Mouse (Mus musculus): ENCODE data around the gene Ric1. TPM values are rescaled to one million over a fixed set of nuclear protein-coding genes. Genes with fewer than 3 reads are reported as not detected.
A peak's percentile ranks its signal among the peaks of the same experiment; 100 is the strongest.

The Ric1 gene
- 31.9 and 32.1 TPM in 2 replicates for polyA plus RNA-seq (2012; rRNA removed)

DNA sequence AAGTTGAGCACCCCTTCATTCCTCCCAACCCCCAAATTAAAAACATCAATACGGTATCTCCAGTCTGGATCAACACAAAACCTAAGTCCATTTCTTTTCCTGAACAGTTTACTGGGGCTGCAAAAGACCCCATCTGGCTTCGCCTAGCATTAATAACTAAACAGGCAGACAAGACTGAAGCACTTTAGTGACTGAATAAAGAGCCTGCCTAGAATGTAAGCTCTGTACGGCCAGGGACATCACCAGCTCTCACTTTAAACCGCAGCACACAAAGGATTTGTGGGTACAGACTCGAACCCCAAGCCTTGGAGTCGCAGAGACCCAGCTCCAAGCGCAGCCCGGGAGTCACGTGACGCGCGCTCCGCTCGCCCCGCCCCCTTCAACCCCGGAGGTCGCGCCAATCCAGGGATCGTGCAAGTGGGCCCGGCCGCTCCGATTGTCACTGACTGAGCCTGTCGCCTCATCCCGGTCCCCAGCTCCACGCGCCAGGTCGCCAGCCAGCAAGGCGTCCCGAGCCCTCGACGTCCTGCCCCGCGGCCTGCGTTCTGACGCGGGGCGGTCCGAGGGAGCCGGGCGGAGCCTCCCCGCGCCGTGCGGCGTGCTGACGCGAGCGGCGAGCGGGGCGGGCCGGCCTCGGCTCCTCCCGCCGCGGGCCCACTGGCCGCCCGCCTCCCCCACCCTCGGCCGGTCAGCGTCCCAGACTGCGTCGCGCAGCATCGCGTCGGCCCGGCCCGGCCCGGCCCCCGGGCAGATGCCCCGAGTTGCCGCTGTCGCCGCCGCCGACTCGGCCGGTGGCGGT, at the start of gene Ric1:
TSS of gene Ric1 (plus strand) at position 646 of the 799 bp plus-strand sequence.
- DNase-seq (ENCODE audit: extremely low spot score in 1 of 2, low spot score in 1 of 2) = peak; percentile 59 to 80

DNA sequence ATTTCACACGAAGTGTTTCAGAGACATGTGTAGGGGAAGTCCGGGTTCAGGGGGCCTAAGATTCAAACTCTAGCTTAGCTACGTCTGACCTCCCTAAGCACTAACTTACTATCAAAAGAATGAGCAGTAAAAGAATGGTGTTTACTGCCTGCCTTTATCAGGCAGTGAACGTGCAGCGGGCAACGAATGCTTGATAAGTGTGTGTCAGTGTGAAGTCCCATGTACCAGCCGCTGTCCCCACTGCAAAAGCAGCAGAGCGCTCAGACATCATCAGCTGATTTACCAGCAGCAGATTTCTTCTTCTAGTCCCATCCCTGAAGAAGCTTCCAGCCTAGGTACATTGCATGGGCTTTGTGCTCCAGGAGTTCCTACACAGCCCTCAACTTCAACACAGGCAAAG, 49.7 kb upstream of the Ric1 start:
- no peak for DNase-seq (ENCODE audit: extremely low spot score in 1 of 2, low spot score in 1 of 2)

DNA sequence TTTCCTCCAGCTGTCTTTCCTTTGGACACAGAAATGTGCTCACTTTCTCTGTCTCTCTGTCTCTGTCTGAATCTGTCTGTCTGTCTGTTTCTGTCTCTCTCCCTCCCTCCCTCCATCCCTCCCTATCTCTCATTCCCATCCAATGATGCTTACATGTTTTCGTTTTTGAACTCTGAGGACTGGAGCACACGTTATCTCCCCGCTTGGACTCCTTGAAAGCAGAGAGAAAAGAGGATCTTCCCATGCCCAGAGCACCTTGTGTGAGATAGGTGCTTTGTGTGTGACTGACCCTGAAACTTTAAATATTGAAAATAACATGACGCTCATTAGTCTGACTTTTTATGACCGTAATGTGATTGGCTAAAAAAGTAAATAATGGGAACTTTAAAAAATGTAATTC, 49.1 kb upstream of the Ric1 start:
- no peak for DNase-seq (ENCODE audit: extremely low spot score in 1 of 2, low spot score in 1 of 2)

DNA sequence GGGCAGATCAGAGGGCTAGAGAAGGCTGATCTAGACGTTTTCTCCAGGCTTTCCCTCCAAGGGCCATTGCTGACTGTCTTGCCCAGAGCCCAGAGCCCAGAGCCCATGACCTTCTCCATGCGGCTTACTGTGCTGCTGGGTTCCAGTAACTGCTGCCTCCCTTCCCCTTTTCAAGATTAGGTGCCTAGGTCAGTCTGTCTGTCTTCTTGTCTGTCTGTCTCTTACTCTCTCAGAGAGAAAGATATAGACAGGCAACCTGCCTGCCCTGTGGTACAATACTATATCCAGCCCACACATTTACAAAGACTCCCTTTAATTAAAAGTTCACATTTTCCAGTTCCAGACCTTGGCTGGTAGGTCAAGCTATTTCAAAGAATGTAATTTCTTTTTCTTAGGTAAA, 47.3 kb upstream of the Ric1 start:
- no peak for DNase-seq (ENCODE audit: extremely low spot score in 1 of 2, low spot score in 1 of 2)

DNA sequence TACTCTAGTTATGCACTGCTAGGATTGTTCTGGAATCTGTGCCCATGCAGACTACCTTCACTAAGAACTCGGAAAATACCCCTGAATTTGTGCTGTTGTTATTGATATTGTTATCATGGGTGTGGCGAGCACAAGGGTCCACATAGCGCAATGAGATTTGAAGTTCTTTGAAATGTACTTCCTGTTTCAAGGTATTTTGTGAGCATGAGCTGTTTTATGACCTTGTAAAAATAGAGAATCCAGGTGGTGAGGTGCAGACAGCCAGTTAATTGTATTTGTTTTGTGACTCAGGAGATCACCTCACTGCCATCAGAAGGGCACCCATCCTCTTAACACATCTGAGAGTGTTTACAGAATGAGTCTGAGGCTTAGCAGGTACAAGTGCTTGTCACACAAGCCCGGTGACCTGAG, 46.9 kb upstream of the Ric1 start:
- DNase-seq (ENCODE audit: extremely low spot score in 1 of 2, low spot score in 1 of 2) = no peak

DNA sequence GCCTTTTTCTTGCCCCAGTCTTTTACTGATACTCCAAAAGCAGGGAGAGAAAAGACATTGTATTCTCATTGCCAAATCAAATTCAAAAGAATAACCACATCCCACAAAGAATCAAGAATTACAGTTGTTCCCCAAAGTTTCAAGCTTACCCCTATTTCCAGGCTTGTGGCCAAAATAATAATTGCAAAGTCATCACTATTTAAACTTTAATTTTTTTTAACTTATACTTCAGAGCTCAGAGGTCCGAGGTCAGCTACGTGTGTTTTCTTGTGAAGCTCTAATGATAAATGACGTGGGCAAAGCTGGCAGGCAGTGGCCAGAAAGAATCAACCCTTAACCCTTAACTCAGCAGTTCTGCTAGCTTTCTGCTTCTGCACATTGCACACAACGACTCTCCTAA, 43.5 kb upstream of the Ric1 start:
- DNase-seq (ENCODE audit: extremely low spot score in 1 of 2, low spot score in 1 of 2) = no peak

DNA sequence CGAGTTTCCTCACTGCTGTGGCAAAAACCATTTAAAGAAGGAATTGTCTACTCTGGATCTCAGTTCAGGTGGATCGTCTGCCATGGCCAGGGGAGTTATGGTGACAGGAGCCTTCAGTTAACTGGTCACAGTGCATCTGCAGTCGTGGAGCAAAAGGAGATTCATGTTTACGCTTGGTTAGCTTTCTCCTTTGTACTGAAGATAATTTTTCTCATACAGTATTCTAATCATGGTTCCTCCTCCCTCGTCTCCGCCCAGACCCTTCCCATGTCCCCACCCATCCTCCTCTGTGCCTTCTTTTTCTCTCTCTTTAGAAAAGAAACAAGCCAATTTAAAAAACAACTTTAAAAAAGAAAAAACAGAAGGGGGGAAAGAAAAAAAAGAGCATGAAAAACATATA, 40.5 kb upstream of the Ric1 start:
- no peak for DNase-seq (ENCODE audit: extremely low spot score in 1 of 2, low spot score in 1 of 2)

DNA sequence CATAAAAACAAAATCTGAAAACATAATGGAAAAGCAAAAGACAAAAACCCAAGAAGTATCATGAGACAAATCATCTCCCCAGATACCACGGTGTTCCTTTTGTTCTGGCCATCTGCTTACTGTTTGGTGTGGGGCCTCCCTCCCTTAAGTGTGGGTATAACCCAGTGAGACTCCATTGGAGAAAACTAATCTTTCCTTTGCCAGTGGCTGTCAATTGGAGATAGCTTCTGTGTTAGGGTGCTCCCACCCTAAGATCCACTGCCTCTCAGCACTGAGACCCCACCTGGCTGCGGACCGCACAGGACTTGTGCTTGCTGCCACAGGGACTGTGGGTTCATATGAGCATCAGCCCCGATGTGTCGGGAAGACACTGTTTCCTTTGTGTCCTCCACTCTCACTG, 39.9 kb upstream of the Ric1 start:
- no peak for DNase-seq (ENCODE audit: extremely low spot score in 1 of 2, low spot score in 1 of 2)

DNA sequence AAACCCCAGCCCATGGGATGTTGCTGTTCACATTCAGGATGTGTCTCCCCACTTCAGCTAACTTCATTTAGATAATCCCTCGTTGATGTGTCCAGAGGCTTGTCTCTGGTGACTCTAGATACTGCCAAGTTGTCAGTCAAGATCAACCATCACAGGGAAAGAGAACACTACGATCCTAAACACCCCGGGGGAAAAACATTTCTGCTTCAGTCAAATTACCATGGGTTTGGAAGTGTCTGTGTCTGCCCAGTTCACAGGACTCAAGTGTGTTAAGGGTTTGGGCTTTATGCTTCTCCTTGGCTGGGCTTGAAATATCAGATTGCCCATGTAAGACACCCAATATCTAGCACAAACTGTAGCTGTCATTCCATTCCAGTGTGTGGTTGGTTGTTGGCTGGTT, 39.4 kb upstream of the Ric1 start:
- no peak for DNase-seq (ENCODE audit: extremely low spot score in 1 of 2, low spot score in 1 of 2)

DNA sequence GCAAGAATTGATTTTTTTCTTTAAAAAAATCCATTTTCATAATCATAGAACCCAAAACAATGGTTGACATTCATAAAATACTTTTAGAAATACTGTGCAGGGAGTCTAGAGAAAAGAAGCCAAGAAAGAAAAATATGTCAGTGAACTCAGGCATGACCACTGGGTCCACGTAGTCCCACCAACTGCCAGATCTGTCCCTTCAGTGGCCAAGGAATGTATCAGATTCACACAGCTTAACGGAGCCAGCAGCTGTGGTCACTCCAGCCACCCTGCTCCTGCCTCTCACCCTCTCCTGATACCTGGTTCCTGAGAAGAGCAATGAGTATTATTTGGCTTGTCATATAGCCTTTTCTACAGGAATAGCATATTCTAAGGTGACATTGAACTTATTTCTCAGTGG, 38.7 kb upstream of the Ric1 start:
- DNase-seq (ENCODE audit: extremely low spot score in 1 of 2, low spot score in 1 of 2) = no peak

DNA sequence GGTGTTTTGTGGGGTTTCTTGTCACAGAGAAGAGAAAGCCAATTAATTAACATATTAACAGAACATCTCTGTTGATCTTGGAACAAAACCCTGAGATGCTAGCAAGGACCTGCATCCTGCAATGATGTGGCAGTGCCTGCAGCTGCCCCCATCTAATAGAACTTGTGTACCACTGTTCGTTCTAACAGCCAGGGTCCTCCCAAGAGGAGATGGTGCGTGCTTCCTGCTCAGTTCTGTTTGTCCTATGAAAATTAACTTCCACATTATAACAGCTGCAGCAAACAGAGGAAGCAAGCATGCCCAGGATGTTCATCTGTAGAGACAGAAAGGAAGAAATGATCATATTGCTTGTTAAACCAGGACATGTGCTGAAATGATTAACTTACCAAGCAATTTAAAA, 37.5 kb upstream of the Ric1 start:
- DNase-seq (ENCODE audit: extremely low spot score in 1 of 2, low spot score in 1 of 2) = no peak

DNA sequence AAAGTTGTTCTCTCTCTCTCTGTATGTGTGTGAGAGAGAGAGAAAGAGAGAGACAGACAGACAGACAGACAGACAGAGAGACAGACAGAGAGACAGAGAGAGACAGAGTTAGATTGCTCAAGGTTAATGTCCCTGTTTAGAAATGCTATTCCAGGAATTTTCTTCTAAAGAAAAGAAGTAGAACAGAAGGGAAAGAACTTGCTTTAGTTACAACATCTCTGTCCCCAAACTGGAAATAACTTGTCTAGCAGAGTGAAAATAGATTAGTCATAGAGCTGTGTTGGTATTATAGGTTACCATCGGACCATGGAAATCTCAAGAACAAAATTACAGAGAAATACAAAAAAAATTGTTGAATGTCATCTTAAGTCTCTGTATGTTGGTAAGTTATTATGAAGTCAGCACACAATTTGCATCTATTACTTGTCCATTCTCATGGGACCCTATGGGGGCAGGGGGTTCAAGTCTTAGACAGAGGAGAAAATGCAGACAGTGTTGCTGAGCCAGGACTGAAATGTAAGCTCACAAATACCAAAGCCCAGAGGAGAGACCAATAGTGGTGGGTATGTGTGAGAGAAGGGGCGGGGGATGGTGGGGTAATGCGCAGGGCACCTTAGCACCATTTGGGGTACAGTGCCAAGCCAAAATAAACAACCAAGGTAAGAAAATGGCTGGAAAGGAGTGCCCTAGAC, 36.7 kb upstream of the Ric1 start:
- no peak for DNase-seq (ENCODE audit: extremely low spot score in 1 of 2, low spot score in 1 of 2)

DNA sequence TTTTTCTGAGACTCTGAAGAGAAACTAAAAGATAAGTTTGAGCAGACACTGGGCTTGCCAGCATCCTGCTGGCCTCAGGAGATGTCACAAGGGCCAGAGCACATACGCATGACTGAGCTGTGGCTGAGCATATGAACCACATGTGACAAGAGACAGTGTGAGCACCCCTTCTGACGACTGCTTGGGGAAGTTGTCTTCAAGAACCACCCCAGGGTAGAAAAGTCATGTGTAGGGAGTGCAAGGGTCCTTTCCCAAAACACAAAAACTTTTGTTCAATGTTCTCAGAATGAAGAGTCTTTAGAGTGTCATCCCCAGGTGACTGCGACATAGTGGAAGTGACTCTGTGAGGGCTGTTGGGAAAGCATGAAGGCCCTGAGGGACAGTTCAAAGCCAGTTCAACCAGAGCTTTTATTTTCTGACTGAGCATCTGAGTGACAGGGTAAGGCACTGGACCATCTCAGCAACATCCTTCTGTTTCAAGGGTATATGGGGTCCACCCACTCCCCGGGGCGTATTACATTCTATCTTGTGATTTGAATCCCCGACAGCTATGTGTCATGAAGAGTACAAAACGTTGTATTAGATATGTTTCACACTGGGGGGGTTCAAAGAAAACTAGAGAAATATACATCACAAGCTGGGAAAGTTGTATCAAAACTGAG, 35.4 kb upstream of the Ric1 start:
- DNase-seq (ENCODE audit: extremely low spot score in 1 of 2, low spot score in 1 of 2) = no peak

DNA sequence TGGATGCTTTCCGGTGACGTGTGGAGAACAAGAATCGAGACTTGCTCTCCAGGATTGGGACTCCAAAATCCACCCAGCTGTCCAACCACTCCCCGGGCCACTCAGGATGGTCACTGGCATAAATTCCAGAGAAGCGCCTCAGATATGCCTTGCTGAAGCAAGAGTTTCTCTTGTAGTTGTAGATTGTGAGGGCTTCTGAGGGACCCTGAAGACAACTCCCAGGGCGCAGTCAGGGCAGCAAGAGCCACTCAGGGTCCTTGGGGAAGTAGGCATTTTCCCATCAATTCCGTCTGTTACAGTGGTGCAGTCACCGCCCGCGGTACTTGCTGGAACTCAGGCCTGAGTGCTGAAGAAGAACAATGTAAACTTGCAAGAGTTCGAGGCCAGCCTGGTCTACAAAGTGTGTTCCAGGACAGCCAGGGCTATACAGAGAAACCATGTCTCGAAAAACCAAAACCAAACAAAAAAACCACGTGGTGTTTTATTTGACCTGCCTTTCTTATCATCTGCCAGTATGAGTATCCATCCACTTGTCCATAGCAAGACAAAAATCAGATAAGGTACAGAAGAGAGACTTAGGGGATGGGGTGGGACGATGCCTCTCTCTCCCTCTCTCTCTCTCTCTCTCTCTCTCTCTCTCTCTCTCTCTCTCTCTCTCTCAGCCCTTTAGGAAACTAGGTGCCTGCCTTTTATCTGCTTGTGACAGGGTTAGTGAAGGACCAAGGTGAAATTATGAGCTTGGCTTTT, 34.6 kb upstream of the Ric1 start:
- DNase-seq (ENCODE audit: extremely low spot score in 1 of 2, low spot score in 1 of 2) = no peak

DNA sequence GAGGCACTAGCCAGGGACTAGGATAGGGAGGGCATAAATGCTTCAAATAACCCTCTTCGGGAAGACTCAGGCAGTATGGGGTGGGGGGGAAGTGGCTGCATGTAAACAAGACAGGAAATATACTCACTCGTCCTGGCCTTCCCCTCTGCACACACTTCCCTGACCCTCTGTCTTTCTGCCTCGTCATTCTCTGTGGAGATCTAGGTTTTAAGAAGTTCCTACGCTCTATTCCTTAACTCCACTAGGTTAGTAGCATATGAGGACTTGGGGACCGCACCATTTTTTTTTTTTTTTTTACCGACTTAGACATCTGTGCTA, 34.0 kb upstream of the Ric1 start:
- no peak for DNase-seq (ENCODE audit: extremely low spot score in 1 of 2, low spot score in 1 of 2)

DNA sequence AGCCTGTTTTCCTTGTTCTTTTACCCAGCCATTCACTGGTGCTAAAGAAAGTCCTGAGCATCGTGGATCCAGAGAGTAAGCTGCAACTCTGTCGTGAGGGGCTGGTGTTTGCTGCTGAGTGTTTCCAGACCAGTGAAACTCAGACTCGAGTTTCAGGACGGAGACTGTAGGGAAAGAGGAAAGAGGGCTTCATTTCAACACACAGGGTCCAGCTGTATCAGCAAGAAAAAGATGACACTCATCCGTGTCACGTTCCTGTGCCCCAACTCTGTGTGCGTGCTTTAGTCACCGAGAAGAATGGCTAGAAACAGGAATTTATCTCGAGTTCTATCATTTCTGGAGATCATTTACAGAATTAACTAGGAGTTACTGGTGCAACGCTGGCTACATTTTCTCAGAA, 33.7 kb upstream of the Ric1 start:
- no peak for DNase-seq (ENCODE audit: extremely low spot score in 1 of 2, low spot score in 1 of 2)

DNA sequence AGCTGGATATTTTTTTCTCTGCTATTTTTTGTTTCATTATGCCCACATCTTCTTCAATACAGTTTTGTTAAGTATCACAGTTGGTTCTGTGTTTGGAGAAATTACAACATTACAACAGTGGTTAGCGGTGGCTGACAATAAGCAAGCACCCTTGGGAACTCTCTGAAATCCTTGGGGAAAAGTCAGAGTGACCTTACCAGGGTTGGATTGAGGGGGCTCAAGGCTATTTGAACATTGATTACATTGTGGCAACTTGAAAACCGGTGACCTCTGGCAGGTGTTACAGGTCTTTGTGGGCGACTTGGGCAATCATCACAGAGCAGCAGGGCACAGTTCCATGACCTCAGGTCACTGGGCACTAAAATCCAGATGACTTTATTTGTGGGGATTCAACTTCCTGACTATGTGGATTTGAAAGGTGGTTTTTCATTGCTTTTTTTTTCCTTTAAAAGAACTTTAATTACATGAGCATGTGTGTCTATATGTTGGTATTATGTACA, 32.2 kb upstream of the Ric1 start:
- DNase-seq (ENCODE audit: extremely low spot score in 1 of 2, low spot score in 1 of 2) = no peak

DNA sequence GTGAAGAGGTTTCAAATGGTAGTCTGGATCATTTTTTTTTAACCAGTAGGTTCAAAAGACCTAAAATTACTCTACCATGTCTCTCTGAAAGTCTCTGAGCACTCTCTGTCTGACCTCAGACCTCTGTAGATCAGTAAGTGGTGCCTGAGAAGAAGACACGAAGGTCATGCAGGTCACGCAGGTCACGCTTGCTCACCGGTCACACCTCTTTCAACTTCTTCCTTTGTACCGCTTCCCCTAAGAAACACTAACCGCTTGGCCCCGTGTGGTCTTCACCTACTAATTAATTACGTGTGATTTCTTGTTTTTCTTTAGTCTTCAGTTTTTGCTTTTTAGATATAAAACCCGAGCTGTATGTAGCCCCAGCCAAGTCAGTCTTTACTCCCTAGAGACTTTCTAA, 30.6 kb upstream of the Ric1 start:
- no peak for DNase-seq (ENCODE audit: extremely low spot score in 1 of 2, low spot score in 1 of 2)

DNA sequence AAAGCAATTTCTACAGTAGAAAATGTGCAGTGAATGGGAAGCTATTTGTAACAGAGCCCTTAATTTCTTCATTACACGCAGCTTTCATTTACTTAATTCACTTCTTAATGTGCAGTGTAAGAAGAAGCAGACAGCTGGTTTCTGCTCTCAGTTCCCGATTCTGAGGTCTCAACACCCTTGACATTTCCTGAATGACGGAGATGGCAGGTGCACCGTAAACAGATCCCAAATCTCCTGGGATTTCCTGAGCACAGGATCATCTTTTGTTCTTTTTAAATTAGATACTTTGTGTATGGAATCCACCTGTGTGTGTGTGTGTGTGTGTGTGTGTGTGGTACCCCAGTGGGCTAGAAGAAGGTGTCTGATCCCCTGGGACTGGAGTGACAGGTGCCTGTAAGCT, 27.6 kb upstream of the Ric1 start:
- no peak for DNase-seq (ENCODE audit: extremely low spot score in 1 of 2, low spot score in 1 of 2)

DNA sequence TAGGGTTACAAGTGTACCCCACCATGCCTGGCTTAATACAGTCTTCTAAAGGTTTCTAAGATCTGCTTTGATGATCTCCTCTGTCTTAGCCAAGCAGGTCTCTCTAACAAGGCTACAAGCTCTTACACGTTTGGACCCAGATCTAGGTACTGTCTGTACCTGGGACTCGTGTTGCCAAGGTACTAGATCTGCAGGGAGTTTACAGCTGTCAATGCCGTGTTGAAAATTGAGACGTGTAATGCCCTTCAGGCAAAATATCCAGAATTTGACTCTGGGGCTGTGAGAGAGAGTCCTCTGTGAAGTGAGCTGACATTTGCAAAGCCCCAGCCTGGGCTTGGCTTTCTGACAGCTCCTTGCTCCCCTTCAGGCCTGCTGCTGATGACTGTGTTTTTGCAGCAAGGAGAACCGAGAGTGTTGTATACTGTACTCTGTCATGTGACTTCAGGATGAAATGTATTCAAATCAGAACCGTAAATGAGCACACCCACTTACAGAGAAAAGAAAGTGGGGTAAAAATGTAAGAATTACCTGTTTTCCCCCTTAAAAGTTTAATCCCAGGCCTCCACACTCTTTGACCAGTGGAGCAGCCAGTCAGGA, 26.0 kb upstream of the Ric1 start:
- DNase-seq (ENCODE audit: extremely low spot score in 1 of 2, low spot score in 1 of 2) = no peak
